Mouse (Mus musculus): ENCODE data around the gene Plod3. TPM values are rescaled to one million over a fixed set of nuclear protein-coding genes. Genes with fewer than 3 reads are reported as not detected.

Gene Plod3
- total RNA-seq, 2 experiments from 2014 or later = 6.0 to 10.1 TPM

DNA sequence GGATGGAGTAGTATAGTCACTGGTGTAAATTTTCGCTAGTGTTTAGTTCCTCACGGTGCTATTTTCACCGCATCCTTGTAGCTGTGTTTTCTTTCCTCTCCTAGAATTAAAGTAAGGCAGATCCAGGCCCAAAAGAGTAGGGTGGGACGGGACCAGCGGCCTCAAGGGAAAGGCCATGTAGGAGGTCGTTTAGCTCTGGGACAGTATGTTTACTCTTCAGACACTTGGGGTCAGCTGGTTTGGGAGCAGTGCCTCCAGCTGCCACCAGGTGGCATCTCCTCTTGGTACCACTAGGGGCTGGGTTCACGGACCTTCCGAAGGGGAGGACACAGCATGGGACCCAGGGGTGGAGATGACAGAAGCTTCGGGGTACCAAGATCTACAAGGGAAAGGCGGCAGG is 24.3 kb upstream of the Plod3 start:
- ATAC-seq (replicated peaks; ENCODE audit: low FRiP score, poor library complexity, severe bottlenecking) = peak; percentile 82

DNA sequence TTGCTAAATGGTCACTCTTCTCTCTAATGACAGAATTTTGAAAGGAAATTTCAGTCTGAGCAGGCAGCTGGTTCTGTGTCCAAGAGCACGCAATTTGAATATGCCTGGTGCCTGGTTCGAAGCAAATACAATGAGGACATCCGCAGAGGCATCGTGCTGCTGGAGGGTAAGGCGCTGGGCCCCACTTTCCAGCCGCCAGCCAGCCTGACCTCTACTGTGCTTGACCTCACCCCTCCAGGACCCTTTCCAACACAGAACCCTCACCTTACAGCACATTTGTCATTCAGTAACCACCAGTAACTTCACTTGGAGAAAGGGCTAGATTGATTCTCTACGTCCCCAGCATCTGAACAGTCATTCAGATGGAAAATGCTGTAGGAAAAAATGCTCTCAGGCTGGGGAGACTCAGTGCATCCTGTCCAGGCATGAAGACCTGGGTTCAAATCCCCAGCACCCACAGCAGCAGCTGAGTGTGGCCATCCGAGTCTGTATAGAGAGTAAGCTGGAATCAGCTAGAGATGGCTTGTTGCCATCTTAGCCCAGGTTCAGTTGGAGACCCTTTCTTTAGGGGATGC is 23.8 kb upstream of the Plod3 start:
- ATAC-seq (replicated peaks; ENCODE audit: low FRiP score, poor library complexity, severe bottlenecking) = no peak

DNA sequence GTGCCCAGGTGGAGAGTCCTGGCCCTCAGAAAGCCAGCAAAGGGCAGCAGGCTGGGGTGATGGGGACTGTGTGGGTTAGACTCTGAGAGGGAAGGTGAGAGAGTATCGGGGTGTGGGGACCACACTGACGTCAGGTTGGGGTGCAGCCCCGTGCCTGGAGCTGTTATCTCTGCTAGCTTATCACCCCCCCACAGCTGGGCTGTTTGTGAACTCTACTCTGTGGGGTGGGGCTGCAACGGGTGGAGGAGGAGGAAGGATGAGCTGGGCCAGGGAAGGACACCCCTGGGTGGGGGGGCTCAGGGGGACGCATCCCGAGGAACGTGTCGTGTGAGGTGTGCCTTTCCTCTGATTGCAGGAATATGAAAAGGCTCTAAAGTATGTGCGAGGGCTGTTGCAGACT is 21.6 kb upstream of the Plod3 start:
- peak; percentile 64 for ATAC-seq (replicated peaks; ENCODE audit: low FRiP score, poor library complexity, severe bottlenecking)

DNA sequence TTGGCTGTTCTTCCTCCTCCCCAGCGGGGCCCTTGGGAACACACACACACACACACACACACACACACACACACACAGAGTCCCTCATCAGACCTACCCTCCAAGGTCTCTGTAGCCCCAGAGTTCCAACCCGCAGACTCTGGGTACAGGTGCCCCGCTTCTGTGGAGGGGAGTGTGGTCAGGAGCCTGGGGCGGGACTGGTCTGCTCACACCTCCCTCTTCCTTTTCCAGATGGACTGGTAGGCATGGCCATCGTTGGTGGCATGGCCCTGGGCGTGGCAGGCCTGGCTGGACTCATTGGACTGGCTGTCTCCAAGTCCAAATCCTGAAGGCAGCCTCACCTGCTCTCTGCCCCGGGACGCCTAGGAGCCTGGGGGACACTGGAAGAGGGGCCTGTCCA is 21.1 kb upstream of the Plod3 start:
- ATAC-seq (replicated peaks; ENCODE audit: low FRiP score, poor library complexity, severe bottlenecking) = no peak

DNA sequence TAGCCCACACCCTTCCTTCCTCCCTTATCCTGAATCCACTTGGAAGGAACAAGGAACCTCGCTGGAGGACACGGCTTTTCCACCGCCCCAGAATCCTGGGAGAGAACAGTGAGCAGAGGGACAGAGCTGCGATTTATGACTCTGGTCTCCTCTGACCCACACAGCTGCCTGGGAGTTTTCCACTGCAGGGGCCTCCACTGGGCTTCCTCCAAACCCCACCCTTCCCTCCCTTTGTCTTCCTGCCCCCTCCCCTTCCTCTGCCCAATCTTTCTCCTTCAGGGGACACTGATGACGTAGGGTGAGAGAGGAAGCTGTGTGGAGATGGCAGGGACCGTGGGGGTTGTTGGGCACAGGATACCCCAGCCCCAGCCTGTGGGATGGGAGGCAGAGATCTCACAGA is 20.5 kb upstream of the Plod3 start, which contains the start of gene Cldn15:
Cldn15 (plus strand) TSS at position 286 of the 400 bp plus-strand sequence.
- no peak for ATAC-seq (replicated peaks; ENCODE audit: low FRiP score, poor library complexity, severe bottlenecking)

DNA sequence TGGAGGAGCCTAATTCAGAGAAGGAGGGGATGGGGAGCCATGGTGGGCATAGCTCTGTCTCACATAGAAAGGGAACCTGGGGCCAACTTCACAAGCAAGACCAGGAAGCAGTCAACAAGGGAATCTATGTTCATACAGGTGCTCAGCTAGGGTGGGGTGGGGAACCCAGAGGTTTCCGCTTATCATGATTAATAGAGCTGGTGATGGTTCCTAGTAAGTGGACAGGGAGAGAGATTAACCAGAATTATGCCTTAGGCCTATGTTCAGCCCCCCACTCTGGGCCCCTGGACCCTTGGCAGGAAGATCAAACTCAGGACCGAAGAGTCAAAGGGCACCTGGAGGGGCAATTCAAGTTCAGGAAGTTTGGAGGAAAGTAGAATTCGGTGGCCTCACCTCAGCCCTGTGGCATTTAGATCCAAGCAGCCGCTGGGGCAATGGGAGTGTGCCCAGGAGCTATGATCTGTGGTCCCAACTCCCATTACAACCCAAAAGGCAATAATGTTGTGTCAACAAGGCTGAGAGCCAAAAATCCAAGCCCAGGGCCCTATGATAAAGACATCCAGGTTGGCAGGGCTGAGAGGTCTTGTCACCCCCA is 19.9 kb upstream of the Plod3 start:
- ATAC-seq (replicated peaks; ENCODE audit: low FRiP score, poor library complexity, severe bottlenecking) = no peak

DNA sequence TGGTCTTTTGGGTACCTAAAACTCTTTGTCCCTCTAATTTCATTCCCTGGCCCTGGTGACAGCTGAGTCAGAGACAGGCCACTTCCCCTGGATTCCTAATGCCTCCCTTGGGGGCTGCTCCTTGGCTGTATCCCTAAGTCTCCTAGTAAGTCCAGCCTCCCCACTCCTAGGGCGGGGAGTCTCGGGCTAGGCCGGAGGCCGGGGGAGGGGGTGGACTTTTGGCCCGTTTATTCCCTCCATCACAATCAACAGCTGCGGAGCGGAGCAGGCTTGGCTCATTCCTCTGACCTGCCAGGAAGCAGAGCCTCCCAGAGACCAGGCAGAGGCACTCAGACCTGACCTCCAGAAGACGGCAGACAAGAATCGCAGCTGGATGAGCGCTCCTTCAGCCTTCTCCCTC is 19.2 kb upstream of the Plod3 start:
- no peak for ATAC-seq (replicated peaks; ENCODE audit: low FRiP score, poor library complexity, severe bottlenecking)

DNA sequence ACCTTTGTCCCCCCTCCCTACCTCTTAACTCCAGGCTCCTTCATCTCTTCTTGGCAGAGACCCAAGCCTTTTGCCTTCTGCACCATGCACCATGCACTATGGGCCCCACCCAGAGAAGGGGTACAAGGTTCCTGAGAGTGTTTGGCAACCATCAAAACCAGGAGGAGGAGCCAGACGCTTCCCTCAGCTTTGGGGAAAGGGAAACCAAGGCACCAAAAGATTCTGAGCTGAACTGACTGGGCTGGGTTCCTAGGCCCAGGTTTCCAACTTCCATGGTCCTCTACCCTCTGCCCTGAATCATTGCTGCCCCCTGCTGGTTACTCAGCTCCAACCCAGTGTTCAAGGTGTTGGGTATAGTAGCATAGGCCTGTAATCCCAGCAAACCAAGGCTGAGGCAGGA is 16.1 kb upstream of the Plod3 start:
- peak; percentile 74 for ATAC-seq (replicated peaks; ENCODE audit: low FRiP score, poor library complexity, severe bottlenecking)

DNA sequence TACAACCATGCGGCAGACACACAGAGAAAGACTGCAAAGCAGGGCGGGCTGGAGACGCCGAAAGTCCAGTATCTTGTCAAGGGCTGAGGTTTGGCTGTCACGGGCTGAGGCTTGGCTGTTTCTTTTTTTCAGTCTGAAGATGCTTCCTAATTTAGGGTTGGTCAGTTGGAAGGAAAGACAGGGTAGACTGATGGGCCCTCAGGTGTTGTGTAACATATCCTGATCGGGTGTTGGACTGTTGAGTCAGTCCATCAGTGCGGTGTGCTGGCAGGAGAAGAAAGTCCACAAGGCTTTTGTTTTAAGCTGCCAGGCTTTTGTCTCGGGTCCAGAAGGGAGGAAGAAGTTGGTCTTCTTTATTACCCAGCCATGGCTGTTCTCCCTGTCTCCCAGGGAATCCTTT is 13.1 kb upstream of the Plod3 start:
- ATAC-seq (replicated peaks; ENCODE audit: low FRiP score, poor library complexity, severe bottlenecking) = no peak

DNA sequence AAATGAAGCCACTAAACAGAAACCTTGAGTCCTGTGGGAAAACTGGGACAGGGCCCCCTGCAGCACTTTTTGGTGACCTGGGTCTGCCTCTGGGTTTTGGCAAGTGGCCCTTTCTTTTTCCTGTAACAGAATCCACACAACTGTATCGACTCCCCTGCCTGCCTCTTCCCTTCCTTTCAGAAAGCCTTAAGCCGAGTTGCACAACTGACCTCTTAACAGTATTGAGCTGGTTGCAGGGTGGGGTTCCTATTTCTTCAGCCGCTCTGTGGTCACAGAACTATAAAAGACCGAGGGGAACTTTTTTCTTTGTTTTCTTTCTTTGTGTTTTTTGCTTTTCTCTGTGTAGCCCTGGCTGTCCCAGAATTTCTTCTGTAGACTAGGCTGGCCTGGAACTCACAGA is 9.1 kb upstream of the Plod3 start:
- no peak for ATAC-seq (replicated peaks; ENCODE audit: low FRiP score, poor library complexity, severe bottlenecking)

DNA sequence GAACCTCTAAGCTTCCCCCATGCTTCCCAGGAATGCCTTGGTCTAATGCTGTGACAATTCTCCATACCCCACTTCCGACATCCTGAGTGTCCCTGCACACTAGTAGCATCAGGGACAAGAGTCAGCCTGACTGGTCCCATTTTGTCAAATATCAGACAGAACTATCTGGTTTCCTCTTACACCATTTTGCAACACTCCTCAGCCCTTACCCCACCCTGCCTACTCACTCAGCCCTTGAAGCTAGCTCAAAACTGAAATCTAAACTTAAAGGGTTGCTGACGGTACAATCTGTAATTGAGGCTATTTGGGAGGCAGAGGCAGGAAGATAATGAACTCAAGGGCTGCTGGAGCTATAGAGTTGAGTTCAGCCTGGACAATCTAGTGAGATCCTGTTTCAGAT is 7.1 kb upstream of the Plod3 start:
- ATAC-seq (replicated peaks; ENCODE audit: low FRiP score, poor library complexity, severe bottlenecking) = no peak

DNA sequence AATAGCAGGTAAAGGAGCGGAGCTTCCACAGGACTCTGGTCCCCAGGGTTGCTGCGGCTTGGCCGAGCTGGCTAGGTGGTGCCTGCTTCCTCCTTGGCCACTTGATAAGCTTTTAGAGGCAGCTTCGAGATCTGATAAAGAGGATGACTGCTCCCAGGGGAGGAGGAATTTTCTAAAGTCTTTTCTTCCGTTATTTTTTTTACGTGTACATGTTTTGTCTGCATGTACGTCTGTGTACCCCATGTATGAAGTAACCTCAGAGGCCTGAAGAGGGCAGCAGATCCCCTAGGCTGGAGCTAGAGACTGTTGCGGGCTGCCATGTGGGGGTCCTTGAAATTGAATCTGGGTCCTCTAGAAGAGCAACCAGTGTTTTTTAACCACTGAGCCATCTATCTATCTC is 5.8 kb upstream of the Plod3 start:
- no peak for ATAC-seq (replicated peaks; ENCODE audit: low FRiP score, poor library complexity, severe bottlenecking)

DNA sequence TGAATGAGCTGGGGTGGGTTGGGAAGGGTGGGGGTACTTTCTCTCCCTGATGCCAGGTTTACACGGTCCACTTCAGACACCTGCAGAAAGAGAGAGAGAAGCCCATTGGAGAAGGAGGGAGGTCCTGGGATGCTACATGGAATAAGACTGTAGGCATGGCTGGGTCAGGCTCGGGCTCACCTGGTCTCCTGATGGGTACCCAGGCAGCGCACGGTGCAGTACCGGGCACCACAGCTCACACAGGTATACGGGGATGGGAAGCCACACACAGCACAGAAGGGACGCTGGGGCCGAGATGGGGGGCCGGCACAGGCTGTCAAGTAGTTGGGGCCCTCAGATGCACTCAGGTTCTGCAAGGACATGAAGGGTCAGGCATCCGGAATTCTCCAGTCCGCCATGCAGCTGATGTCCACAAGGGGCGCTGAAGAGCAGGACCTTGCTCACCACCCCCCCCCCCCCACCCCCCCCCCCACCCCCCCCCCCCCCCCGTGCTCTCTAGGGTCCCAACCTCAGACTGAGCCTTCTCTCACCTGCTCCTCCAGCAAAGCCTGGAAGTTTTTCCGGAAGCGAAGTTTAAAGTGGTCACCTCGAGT is 4.4 kb upstream of the Plod3 start:
- ATAC-seq (replicated peaks; ENCODE audit: low FRiP score, poor library complexity, severe bottlenecking) = no peak

DNA sequence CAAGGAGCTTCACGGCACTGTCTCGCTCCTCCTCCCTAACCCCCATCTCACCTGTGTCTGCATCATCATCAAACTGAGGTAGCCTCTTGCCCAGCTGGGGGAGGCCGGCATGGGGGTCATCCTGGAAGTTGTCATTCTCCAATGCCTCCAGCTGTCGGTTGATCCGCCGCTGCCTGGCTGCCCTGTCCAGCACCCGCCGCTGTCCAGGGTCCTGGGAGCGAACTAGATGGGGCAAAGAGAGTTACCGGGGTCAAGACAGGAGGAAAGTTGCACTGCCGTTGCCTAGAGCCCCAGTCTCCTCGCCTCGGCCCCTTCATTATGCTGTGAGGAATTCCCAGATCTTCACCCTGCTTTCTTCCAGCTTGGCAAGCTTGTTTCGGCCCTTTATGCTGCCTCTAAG is 2.0 kb upstream of the Plod3 start:
- ATAC-seq (replicated peaks; ENCODE audit: low FRiP score, poor library complexity, severe bottlenecking) = no peak

DNA sequence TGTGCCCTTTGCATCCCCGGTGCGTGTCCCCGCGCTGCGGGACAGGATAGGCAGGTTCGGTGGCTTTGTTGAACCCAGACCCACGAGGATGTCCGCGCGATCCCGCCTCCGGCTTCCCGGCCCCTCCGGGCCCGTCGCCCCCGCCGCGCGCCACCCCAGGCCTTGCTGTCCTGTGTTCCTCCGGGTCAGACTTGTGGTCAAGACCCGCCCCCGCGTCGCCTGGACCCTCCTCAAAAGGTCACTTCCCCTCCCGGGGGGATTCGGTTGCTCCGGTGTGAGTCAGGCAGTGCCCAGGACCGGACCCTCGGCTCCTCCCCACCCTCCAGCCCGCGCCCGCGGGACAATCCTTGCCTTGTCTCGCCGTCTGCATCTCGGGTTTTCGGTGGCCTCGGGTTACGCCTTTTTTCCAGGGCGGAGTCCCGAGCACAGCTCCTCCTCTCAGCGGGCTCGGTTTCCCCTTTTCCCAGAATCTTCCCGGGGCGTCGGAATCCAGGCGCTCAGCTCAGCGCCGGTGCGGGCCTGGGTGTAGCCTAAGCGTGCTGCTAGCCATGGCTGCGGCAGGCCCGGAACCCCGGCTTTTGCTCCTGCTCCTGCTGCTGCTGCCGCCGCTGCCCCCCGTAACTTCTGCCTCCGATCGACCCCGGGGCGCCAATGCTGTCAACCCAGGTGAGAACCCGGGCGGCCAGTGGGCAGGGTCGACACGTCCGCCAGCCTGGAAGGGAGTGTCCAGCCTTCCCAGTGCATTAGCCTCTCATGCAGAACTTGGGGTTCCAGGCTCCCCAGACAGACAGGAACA is 517 bp downstream of the Plod3 start:
- peak; percentile 68 for ATAC-seq (replicated peaks; ENCODE audit: low FRiP score, poor library complexity, severe bottlenecking)

DNA sequence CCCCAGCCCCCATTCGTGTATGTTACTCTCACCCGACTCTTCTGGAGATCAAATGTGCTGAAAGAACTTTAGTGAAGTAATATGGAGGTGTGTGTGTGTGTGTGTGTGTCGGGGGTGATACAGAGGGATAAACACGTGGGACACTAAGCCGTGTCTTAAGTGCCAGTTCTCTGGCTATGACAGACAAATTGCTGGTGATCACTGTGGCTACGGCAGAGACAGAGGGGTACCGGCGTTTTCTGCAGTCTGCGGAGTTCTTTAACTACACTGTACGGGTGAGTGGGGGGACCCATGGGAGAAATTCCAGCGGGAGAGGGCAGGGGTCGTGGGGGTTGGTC is 1.1 kb downstream of the Plod3 start, which contains the start of gene Znhit1:
Znhit1 (minus strand) TSS at position 88 of the 338 bp plus-strand sequence.
- ATAC-seq (replicated peaks; ENCODE audit: low FRiP score, poor library complexity, severe bottlenecking) = no peak

DNA sequence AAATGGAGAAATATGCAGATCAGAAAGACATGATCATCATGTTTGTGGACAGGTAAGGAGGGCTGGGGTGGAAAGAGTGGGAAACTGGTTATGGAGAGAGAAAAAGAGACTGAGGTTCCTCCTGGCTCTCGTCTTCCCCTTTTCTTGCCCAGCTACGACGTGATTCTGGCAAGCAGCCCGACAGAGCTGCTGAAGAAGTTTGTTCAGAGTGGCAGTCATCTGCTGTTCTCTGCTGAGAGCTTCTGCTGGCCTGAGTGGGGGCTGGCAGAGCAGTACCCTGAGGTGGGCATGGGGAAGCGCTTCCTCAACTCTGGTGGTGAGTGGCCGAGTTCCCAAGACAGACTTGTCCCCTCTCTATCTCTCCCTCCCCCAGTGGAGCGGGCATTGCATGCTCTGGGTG is 1.6 kb downstream of the Plod3 start:
- no peak for ATAC-seq (replicated peaks; ENCODE audit: low FRiP score, poor library complexity, severe bottlenecking)

DNA sequence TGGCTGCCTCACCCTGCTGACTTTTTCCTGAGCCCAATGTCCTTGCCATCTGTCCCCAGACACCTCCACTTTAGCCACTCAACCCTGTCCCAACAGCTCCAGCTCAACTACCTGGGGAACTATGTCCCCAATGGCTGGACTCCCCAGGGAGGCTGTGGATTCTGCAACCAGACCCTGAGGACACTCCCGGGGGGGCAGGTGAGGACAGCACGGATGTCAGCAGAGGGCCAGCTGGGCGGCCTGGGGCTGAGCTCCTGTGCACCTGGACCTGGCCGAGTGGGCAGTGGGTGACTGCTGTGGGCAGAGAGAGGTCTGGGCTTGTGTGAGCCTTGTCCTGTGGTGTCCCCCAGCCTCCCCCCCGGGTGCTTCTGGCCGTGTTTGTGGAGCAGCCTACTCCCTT is 3.0 kb downstream of the Plod3 start:
- no peak for ATAC-seq (replicated peaks; ENCODE audit: low FRiP score, poor library complexity, severe bottlenecking)

DNA sequence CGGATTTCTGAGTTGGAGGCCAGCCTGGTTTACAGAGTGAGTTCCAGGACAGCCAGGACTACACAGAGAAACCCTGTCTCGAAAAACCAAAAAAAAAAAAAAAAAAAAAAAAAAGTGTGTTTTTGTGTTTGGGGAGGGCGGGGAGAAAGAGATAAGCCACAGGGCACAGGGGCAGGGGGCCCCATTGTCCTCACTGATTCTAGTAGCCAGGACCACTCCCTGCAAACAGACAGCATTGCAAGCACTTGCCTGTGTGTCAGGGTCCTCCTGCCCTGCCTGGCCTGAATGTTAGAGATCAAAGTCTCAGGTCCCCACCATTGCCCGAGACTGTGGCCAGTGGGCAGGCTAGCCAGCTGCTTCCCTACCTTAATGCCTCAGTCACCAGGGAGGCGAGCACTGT is 12.6 kb downstream of the Plod3 start:
- ATAC-seq (replicated peaks; ENCODE audit: low FRiP score, poor library complexity, severe bottlenecking) = no peak

DNA sequence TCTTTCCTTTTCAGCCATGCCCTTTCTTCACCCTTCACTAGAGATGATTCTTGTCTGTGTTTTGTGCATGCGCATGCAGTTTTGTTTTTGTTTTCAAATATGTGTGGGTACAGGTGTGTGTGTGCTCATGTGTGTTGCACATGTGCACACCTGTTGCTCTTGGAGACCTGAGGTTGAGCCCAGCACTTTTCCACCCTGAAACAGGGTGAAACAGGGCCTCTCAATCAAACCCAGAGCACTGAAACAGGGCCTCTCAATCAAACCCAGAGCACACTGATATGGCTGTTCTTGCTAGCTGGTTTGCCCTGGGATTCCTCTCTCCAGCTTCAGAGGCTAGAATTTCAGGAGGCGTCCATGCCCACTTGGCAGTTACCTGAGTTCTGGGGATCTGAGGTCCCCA is 13.8 kb downstream of the Plod3 start:
- no peak for ATAC-seq (replicated peaks; ENCODE audit: low FRiP score, poor library complexity, severe bottlenecking)

DNA sequence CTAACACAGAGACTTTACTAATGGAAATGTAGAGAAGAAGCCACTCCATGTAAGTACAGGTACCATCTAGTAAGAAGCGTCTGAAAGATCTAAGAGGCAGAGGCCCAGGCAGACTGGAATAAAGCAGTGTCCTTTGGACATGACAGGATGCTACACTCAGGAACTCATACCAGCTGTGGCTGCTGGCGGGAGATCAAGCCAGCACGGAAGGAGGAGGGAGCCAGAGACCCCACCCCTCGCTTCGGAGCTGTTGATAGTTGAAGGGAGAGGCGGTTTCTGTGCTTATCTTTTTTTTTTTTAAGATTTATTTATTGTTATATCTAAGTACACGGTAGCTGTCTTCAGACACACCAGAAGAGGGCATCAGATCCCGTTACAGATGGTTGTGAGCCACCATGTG is 20.5 kb downstream of the Plod3 start:
- ATAC-seq (replicated peaks; ENCODE audit: low FRiP score, poor library complexity, severe bottlenecking) = no peak
